Mouse (Mus musculus) myocyte (in vitro differentiated cells): Measurements from ENCODE around the gene Tiprl. TPM values are rescaled to one million over a fixed set of nuclear protein-coding genes. Genes with fewer than 3 reads are reported as not detected.

Source experiments
- H3K27me3 ChIP-seq: one replicate; pipeline ENCODE4 v1.6.1; 2011; ENCODE audit not compliant: control insufficient read depth, insufficient read depth, insufficient read length
- H3K36me3 ChIP-seq: one replicate; pipeline ENCODE4 v1.6.1; 2011; ENCODE audit not compliant: control insufficient read depth, insufficient read depth
- H3K4me2 ChIP-seq: one replicate; pipeline ENCODE4 v1.6.1; 2011; ENCODE audit warnings: low read depth, control low read depth
- H3K4me3 ChIP-seq: one replicate; pipeline ENCODE4 v1.5.1; 2011; ENCODE audit warnings: mild to moderate bottlenecking, control low read depth, moderate library complexity
- H3K79me2 ChIP-seq: one replicate; pipeline ENCODE4 v1.6.1; 2011; ENCODE audit not compliant: control insufficient read depth, insufficient read depth
- H3ac ChIP-seq: one replicate; pipeline ENCODE4 v1.6.1; 2011; ENCODE audit not compliant: control insufficient read depth, insufficient read length
- CEBPB ChIP-seq: IDR thresholded peaks from 2 replicates; pipeline ENCODE4 v1.6.1; 2011; ENCODE audit warnings: mild to moderate bottlenecking, moderate library complexity; ENCODE audit not compliant: poor library complexity, insufficient read depth, severe bottlenecking
- E2F4 ChIP-seq: IDR thresholded peaks from one replicate; pipeline ENCODE4 v1.6.1; 2011; ENCODE audit warnings: mild to moderate bottlenecking, control low read depth, moderate library complexity; ENCODE audit not compliant: insufficient read depth
- MAX ChIP-seq: IDR thresholded peaks from one replicate; pipeline ENCODE4 v1.6.1; 2011; ENCODE audit warnings: low read depth, mild to moderate bottlenecking, control low read depth
- MYOD1 ChIP-seq, 3 experiments: IDR thresholded peaks; one replicate each; pipeline ENCODE4 v1.6.1; 2011; ENCODE audit warnings: control low read depth in 2 of 3, low read depth in 2 of 3, mild to moderate bottlenecking in 2 of 3, moderate library complexity in 1 of 3; ENCODE audit not compliant: insufficient read length in 2 of 3, control insufficient read depth in 1 of 3
- MYOG ChIP-seq, 3 experiments: IDR thresholded peaks; one replicate each; pipeline ENCODE4 v1.6.1; 2011; ENCODE audit warnings: control low read depth in 2 of 3, low read depth in 2 of 3, mild to moderate bottlenecking in 2 of 3; ENCODE audit not compliant: insufficient read length in 2 of 3, control insufficient read depth in 1 of 3, insufficient read depth in 1 of 3
- POLR2A ChIP-seq: IDR thresholded peaks from one replicate; pipeline ENCODE4 v1.6.1; 2011; ENCODE audit warnings: low read depth, mild to moderate bottlenecking, control low read depth, moderate library complexity; ENCODE audit not compliant: insufficient read length
- POLR2AphosphoS2 ChIP-seq: IDR thresholded peaks from one replicate; pipeline ENCODE4 v1.6.1; 2011; ENCODE audit warnings: low read depth, control low read depth; ENCODE audit not compliant: insufficient read length
- REST ChIP-seq: IDR thresholded peaks from one replicate; pipeline ENCODE4 v1.6.1; 2011; ENCODE audit warnings: mild to moderate bottlenecking, control low read depth, moderate library complexity; ENCODE audit not compliant: insufficient read depth, insufficient read length
- SRF ChIP-seq: IDR thresholded peaks from one replicate; pipeline ENCODE4 v1.6.1; 2011; ENCODE audit warnings: low read depth; ENCODE audit not compliant: control insufficient read depth, insufficient read length
- TCF12 ChIP-seq: IDR thresholded peaks from one replicate; pipeline ENCODE4 v1.6.1; 2011; ENCODE audit warnings: mild to moderate bottlenecking, control low read depth; ENCODE audit not compliant: poor library complexity, insufficient read depth, severe bottlenecking
- TCF3 ChIP-seq: IDR thresholded peaks from one replicate; pipeline ENCODE4 v1.6.1; 2011; ENCODE audit warnings: low read depth, control low read depth; ENCODE audit not compliant: insufficient read length
- USF1 ChIP-seq: IDR thresholded peaks from one replicate; pipeline ENCODE4 v1.6.1; 2011; ENCODE audit warnings: low read depth, mild to moderate bottlenecking, control low read depth, moderate library complexity
- polyA plus RNA-seq: library from polyadenylated mRNA; unstranded; fragments of >200 nt; fragmentation: generic; extraction: Trizol; gene quantifications from one replicate; pipeline ENCODE4 v1.2.1, GENCODE M21; 2012; ENCODE audit warnings: missing spikeins

Gene Tiprl
- polyA plus RNA-seq, 1 experiment, result 35.8 TPM

DNA sequence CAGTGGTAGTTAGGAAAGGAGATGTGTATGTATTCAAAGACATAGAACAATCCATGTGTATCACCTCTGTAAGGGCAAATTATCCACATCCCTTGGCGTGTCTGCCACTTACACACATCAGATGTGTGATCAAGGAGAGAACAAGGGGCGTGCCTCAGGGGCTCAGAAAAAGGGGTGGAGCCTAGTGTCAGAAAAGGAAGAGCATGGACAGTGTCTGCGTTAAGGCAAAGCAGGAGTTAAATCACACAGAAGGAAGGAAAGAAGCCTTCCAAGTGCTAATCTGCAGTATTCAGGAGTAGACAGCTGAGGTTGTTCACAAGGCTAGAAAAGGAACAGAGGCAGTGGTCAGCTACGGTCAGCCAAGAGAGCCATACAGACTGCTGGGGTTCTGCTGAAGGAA, 12.0 kb upstream of the Tiprl start:
- Histone ChIP-seq H3K4me3 (no peak overlapping the region), H3K4me2 (no peak overlapping the region), H3K27me3 (no peaks in the 10 kb centered on the region), H3K36me3 (no peaks in the 10 kb centered on the region), H3ac (no peak overlapping the region), H3K79me2 (no peaks in the 10 kb centered on the region)
- TF ChIP-seq POLR2AphosphoS2 (no peak), SRF (no peak), CEBPB (no peak), MAX (no peak), MYOG (IDR thresholded peaks at IDR 0.05; ENCODE audit: control insufficient read depth in 1 of 3, insufficient read depth in 1 of 3, insufficient read length in 2 of 3, low read depth in 2 of 3) (no peak), REST (no peak), E2F4 (no peak), TCF3 (no peak), MYOD1 (IDR thresholded peaks at IDR 0.05; ENCODE audit: control insufficient read depth in 1 of 3, insufficient read length in 2 of 3, low read depth in 2 of 3) (no peak), TCF12 (no peak), USF1 (no peak), POLR2A (no peak)

DNA sequence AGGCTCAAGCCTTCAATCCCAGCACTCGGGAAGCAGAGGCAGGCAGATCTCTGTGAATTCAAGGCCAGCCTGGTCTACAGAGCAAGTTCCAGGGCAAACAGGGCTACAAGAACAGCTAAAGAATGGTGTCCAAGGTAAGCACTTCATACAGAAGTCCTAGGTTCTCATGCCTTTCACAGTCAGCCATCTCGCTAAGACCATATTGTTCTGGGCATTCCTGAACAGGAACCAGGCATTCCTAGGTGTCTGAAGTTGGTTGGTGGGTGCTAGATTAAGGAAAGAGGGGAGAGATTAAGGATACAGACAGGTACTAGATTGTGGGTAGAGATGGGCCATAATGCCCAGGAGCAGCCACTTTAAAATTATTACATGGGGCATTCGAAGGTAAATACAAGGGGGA, 11.0 kb upstream of the Tiprl start:
- H3K36me3 ChIP-seq, result no peaks in the 10 kb centered on the region
- TF ChIP-seq MAX, result no peak
- TF ChIP-seq CEBPB, result no peak
- no peak for TF ChIP-seq TCF3
- TF ChIP-seq MYOG (IDR thresholded peaks at IDR 0.05; ENCODE audit: control insufficient read depth in 1 of 3, insufficient read depth in 1 of 3, insufficient read length in 2 of 3, low read depth in 2 of 3), result no peak
- H3ac ChIP-seq, result no peak overlapping the region
- no peak overlapping the region for H3K4me3 ChIP-seq
- no peaks in the 10 kb centered on the region for H3K79me2 ChIP-seq
- H3K4me2 ChIP-seq, result no peak overlapping the region
- H3K27me3 ChIP-seq, result no peaks in the 10 kb centered on the region

DNA sequence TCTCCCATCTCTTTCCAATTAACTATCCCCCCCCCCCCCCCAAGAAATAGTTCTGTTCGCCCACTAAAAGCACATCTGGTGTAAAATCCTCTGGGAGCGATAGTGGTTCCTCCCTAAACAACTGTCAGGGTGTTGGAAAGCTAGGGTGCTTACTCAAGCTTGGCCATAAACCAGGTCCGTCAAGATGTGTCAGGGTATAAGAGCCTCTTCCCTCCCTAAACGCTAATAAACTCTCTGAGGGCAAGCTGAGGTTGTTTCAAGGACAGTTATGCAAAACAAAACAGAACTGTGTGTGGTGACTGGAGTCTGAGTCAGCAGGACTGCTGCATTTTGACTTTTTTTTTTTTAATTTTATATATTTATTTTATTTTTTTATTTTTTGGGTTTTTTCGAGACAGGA, 10.3 kb upstream of the Tiprl start:
- no peak overlapping the region for H3K4me3 ChIP-seq
- H3K4me2 ChIP-seq, result peak overlapping the region; percentile 24
- no peaks in the 10 kb centered on the region for H3K27me3 ChIP-seq
- no peak overlapping the region for H3ac ChIP-seq
- no peaks in the 10 kb centered on the region for H3K36me3 ChIP-seq
- H3K79me2 ChIP-seq, result no peaks in the 10 kb centered on the region
- TF ChIP-seq USF1 (no peak), SRF (no peak), E2F4 (no peak), TCF12 (no peak), REST (no peak), CEBPB (no peak), MYOD1 (IDR thresholded peaks at IDR 0.05; ENCODE audit: control insufficient read depth in 1 of 3, insufficient read length in 2 of 3, low read depth in 2 of 3) (no peak), TCF3 (no peak), POLR2A (no peak), MAX (no peak), POLR2AphosphoS2 (no peak)

DNA sequence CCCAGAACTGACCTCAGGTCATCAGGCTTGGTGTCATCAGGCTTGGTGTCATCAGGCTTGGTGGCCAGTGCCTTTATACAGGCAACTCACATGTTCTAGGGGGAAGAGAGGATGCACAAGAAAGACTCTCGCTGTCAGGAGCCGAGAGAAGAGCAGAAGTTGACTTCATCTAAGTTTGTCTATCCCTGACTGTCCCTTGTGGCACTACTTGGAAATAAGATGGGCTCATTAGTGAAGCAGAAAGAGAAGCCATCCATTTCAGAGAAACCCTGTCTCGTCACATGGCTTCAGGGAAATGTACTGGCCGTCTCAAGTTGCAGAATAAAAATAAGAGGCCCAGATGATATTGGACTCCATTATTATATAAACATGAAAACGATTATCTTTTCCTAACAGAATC, 9.8 kb upstream of the Tiprl start:
- TF ChIP-seq MYOD1 (IDR thresholded peaks at IDR 0.05; ENCODE audit: control insufficient read depth in 1 of 3, insufficient read length in 2 of 3, low read depth in 2 of 3) (no peak), POLR2AphosphoS2 (no peak), POLR2A (no peak), E2F4 (no peak), MAX (no peak), MYOG (IDR thresholded peaks at IDR 0.05; ENCODE audit: control insufficient read depth in 1 of 3, insufficient read depth in 1 of 3, insufficient read length in 2 of 3, low read depth in 2 of 3) (no peak), REST (no peak), USF1 (no peak), CEBPB (no peak), TCF3 (no peak)

DNA sequence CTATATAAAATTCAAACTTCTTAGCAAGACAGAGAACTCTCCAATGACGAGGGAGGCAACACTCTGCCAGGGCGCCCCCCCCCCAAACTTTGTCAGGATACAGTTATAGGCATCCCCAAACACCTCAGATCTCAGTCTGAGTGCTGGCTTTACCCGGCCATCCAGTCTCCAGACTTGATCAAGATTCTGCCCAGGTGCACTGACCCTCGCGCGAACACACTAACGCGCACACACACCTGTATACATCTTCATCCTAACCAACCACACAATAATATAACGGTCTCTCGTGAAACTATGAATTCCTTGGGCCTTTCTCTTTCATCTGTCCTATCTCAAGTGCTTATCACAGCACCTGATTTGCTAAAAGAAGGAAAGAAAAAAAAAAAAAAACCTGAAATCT, 950 bp downstream of the Tiprl start:
- peak overlapping the region; percentile 93 for H3K4me3 ChIP-seq
- no peak for TF ChIP-seq CEBPB
- no peak for TF ChIP-seq MYOD1 (IDR thresholded peaks at IDR 0.05; ENCODE audit: control insufficient read depth in 1 of 3, insufficient read length in 2 of 3, low read depth in 2 of 3)
- TF ChIP-seq MYOG (IDR thresholded peaks at IDR 0.05; ENCODE audit: control insufficient read depth in 1 of 3, insufficient read depth in 1 of 3, insufficient read length in 2 of 3, low read depth in 2 of 3), result no peak
- no peak for TF ChIP-seq REST
- TF ChIP-seq E2F4, result no peak
- TF ChIP-seq TCF3, result no peak
- no peak for TF ChIP-seq POLR2A
- TF ChIP-seq TCF12, result no peak
- no peak for TF ChIP-seq MAX
- no peak for TF ChIP-seq USF1
- TF ChIP-seq SRF, result no peak
- no peak for TF ChIP-seq POLR2AphosphoS2
- peaks cover 57% of the 10 kb centered on the region for H3K79me2 ChIP-seq
- peak overlapping the region; percentile 95 for H3K4me2 ChIP-seq
- peak overlapping the region; percentile 20 for H3ac ChIP-seq
- no peaks in the 10 kb centered on the region for H3K27me3 ChIP-seq
- no peaks in the 10 kb centered on the region for H3K36me3 ChIP-seq

More for the DNA sequence above, 9.8 kb upstream of the Tiprl start:
- Histone ChIP-seq H3ac (no peak overlapping the region), H3K4me3 (no peak overlapping the region), H3K27me3 (no peaks in the 10 kb centered on the region), H3K36me3 (no peaks in the 10 kb centered on the region), H3K4me2 (peak overlapping the region; percentile 24), H3K79me2 (no peaks in the 10 kb centered on the region)
